Mouse (Mus musculus) thymus, adult 2 months (tissue): ENCODE measurements around the gene Cxcl14. TPM values are rescaled to one million over a fixed set of nuclear protein-coding genes. Genes with fewer than 3 reads are reported as not detected.

Experiments used
- DNase-seq: peaks from one replicate; pipeline ENCODE4 v3.0.0; 2021
- H3K27ac ChIP-seq: fragments of 200-500 bp; 2 replicates; pipeline ENCODE4 v1.5.1; 2012; ENCODE audit warnings: low read length, control low read depth; ENCODE audit not compliant: control insufficient read depth, insufficient read depth
- H3K27me3 ChIP-seq: fragments of 200-500 bp; 2 replicates; pipeline ENCODE4 v1.6.1; 2012; ENCODE audit warnings: mild to moderate bottlenecking, low read length, moderate library complexity, mixed read lengths; ENCODE audit not compliant: control insufficient read depth, insufficient read depth
- H3K36me3 ChIP-seq: fragments of 200-500 bp; 2 replicates; pipeline ENCODE4 v1.6.1; 2012; ENCODE audit warnings: mild to moderate bottlenecking, low read length, moderate library complexity; ENCODE audit not compliant: control insufficient read depth, insufficient read depth
- H3K4me1 ChIP-seq: fragments of 200-500 bp; replicated peaks from 2 replicates; pipeline ENCODE4 v1.6.1; 2012; ENCODE audit warnings: low read length; ENCODE audit not compliant: control insufficient read depth, insufficient read depth
- H3K4me3 ChIP-seq: fragments of 200-500 bp; 2 replicates; pipeline ENCODE4 v1.5.1; 2012; ENCODE audit warnings: mild to moderate bottlenecking, low read length, control low read depth, moderate library complexity; ENCODE audit not compliant: control insufficient read depth, insufficient read depth
- CTCF ChIP-seq: fragments of 200-500 bp; IDR thresholded peaks from 2 replicates; pipeline ENCODE4 v1.5.1; 2012; ENCODE audit warnings: mild to moderate bottlenecking, control low read depth, low read length, moderate library complexity, borderline replicate concordance; ENCODE audit not compliant: control insufficient read depth, poor library complexity, insufficient read depth; ENCODE audit errors: extremely low read depth
- POLR2A ChIP-seq: fragments of 200-500 bp; IDR thresholded peaks from 2 replicates; pipeline ENCODE4 v1.6.1; 2012; ENCODE audit warnings: mild to moderate bottlenecking, low read length, control low read depth, moderate library complexity; ENCODE audit not compliant: control insufficient read depth, poor library complexity, insufficient read depth; ENCODE audit errors: extremely low read depth
- WGBS: fragments of 180-500 bp; shearing (Covaris S2); methylation state at CpG from one replicate; pipeline ENCODE4 v1.1.7; 2018; 5-methylcytosine and 5-hydroxymethylcytosine counted together
- polyA plus RNA-seq: library from polyadenylated mRNA; depleted of rRNA; stranded (reverse); fragments of >200 nt; gene quantifications from 2 replicates; pipeline ENCODE4 v1.2.3, GENCODE M21; 2012

Gene Cxcl14
- polyA plus RNA-seq, 1 experiment = 4.7 TPM

DNA sequence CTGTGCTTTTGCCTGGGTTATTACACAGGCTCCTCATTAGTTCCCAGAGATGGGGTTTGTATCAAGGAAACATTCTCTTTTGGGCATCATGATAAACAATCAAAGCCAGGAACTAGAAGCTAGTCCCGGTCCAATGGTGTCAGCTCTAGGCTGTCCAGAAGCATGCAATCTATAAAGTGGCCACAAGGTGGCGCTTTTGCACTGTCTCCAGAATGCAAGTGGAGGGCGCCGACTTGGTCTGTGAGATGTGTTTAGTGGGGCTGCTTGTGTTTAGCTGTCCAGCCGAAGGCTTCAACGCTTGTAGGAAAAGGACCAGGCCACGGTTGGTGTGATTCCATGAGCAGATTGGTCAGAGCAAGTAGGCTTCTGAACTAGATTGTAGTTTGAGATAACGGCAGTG is 16.9 kb downstream of the Cxcl14 start:
- Histone ChIP-seq H3K27ac (no peak overlapping the region), H3K36me3 (no peaks in the 10 kb centered on the region), H3K4me1 (no peaks in the 10 kb centered on the region), H3K27me3 (no peaks in the 10 kb centered on the region), H3K4me3 (no peak overlapping the region)
- WGBS = 18% methylated on average over 8 of the region's 8 CpGs
- DNase-seq = peak; percentile 57
- TF ChIP-seq CTCF = peak; percentile 78; the same call in 1 of the 2 replicates
- TF ChIP-seq POLR2A = no peak

DNA sequence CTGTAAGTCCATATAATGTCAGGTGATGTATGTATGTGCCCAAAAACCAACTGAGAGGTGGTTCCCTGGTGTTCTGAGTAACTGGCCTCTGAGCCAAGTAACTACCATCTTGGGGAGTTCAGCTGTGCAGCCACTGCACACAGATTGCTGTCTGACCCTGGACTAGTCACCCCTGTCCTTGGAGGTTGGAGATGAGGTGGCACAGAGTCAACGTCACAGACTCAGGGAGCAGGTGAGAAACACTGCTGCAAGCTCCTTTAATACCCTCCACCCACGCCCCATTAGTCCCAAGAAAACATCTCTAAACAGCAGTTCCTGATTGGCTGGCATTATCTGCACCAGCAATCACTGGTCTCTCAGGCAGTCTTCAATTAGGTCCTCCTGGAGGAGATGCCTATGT is 21.2 kb downstream of the Cxcl14 start:
- H3K27me3 ChIP-seq = no peaks in the 10 kb centered on the region
- TF ChIP-seq CTCF = no peak
- no peak for TF ChIP-seq POLR2A
- no peaks in the 10 kb centered on the region for H3K4me1 ChIP-seq
- WGBS = 60% methylated on average over 2 of the region's 2 CpGs
- DNase-seq = no peak
- H3K27ac ChIP-seq = no peak overlapping the region
- H3K36me3 ChIP-seq = no peaks in the 10 kb centered on the region
- no peak overlapping the region for H3K4me3 ChIP-seq

DNA sequence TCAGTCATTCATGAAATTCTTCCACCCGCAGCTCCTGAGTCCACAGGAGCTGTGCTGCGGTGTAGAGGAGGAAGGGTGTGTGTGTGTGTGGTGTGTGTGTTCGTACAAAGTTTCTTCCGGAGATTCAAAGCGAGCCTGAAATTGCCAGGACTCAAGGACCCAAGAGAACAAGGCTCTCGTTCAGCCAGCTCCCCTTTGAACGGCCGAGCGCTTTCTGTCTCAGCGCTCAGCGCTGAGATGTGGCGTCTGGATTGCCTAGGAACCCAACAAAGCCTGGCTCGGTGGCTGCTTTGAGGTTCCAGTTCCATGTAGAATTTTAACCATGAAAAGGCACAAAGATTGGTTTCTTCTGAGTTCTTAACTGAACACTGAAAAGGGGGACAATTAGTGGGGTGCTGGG is 26.2 kb downstream of the Cxcl14 start:
- H3K36me3 ChIP-seq = no peaks in the 10 kb centered on the region
- no peak overlapping the region for H3K4me3 ChIP-seq
- 68% methylated on average over 13 of the region's 13 CpGs for WGBS
- H3K4me1 ChIP-seq = no peaks in the 10 kb centered on the region
- DNase-seq = no peak
- TF ChIP-seq POLR2A (no peak), CTCF (no peak)
- H3K27me3 ChIP-seq = no peaks in the 10 kb centered on the region
- no peak overlapping the region for H3K27ac ChIP-seq

DNA sequence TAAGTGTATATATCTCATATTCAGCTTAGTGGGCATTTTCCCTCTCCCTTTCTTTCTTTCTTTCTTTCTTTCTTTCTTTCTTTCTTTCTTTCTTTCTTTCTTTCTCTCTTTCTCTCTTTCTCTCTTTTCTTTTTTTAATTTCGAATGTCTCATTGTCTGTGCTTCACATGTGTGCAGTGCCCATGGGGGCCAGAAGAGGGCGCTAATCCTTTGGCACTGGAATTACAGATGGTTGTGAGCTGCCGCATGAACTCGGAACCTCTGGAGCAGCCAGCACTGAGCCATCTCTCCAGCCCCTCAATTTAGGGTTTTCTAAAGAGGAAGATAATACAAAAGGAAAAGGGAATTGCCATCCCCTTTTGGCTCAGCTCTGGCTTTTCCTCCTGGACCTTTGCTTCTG is 29.0 kb downstream of the Cxcl14 start:
- no peaks in the 10 kb centered on the region for H3K27me3 ChIP-seq
- WGBS = 81% methylated on average over 4 of the region's 4 CpGs
- DNase-seq = no peak
- no peaks in the 10 kb centered on the region for H3K36me3 ChIP-seq
- TF ChIP-seq CTCF (0 out of 2 replicates have a peak, but pooled peaks have one; percentile 31), POLR2A (no peak)
- H3K4me1 ChIP-seq = peaks cover 2% of the 10 kb centered on the region; the same call in 1 of the 2 replicates
- no peak overlapping the region for H3K4me3 ChIP-seq
- no peak overlapping the region for H3K27ac ChIP-seq

DNA sequence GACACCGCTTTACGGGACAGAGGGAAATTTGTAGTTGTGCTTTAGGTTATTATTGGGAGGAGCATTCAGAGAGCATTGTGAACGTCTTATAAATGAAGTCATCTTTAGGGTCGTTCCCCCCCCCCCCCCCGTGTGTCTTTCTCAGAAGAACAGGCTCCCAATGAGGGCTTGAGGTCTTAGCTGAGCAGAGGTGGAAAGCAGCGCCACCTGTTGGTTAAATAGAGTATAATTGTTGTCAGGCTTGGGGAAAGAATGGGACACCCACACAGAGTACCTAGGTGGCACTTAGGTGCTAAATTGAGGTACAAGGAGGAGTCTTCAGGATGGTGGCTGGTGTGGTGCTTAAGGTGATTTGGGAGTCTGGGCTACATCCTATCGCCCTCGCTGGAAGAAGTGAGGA is 29.9 kb downstream of the Cxcl14 start:
- DNase-seq = peak; percentile 38
- TF ChIP-seq POLR2A = no peak
- TF ChIP-seq CTCF = no peak
- Histone ChIP-seq H3K36me3 (no peaks in the 10 kb centered on the region), H3K4me1 (peaks cover 8% of the 10 kb centered on the region), H3K4me3 (no peak overlapping the region), H3K27me3 (no peaks in the 10 kb centered on the region), H3K27ac (no peak overlapping the region)
- 33% methylated on average over 8 of the region's 8 CpGs for WGBS

DNA sequence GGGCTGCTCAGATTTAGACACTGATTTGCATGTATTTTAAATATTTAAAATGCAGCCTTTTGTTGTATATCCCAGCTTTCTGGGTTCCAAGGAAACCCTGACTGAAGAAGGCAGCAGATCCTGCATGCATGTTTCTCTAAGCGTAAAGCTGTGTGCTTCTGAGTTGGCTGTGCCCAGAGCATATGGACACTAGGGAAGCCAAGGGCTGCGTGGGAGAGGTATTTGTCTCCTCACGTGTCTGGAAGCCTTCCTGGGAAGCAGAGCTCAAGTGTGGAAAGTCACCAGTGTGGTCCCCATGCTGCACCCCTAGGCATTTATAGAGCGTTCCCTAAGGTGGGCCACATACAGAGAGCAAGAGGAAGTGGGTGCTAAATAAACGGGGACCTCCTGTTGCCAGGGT is 30.7 kb downstream of the Cxcl14 start:
- Histone ChIP-seq H3K27me3 (no peaks in the 10 kb centered on the region), H3K4me1 (peaks cover 8% of the 10 kb centered on the region), H3K4me3 (no peak overlapping the region), H3K36me3 (no peaks in the 10 kb centered on the region), H3K27ac (no peak overlapping the region)
- DNase-seq = no peak
- 51% methylated on average over 5 of the region's 5 CpGs for WGBS
- TF ChIP-seq CTCF (no peak), POLR2A (no peak)

DNA sequence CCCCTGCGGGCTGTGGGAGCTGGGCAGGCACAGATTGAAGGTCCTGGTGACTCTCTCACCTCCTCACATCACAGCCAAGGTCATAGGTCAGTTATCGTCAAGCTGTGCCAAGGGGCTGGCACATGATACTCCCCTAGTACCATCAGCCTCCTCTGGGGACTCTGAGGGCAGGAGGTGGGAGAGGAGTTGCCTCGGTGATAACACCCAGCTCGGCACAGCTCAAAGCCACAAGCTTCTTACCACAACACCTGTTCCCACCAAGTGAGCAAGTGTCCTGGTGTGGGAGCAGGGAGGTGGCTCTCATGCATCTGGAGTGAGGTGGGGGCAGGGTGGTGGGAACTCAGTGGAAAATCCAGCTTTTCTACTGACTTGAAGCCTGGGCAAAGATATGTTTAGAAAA is 34.1 kb downstream of the Cxcl14 start:
- no peak for DNase-seq
- H3K27me3 ChIP-seq = peaks cover 9% of the 10 kb centered on the region; the same call in 1 of the 2 replicates
- H3K4me1 ChIP-seq = peaks cover 8% of the 10 kb centered on the region
- WGBS = 14% methylated on average over 4 of the region's 4 CpGs
- no peak overlapping the region for H3K27ac ChIP-seq
- no peaks in the 10 kb centered on the region for H3K36me3 ChIP-seq
- no peak for TF ChIP-seq POLR2A
- no peak for TF ChIP-seq CTCF
- H3K4me3 ChIP-seq = no peak overlapping the region
